Mouse (Mus musculus) kidney, embryonic 16.5 days (tissue): ENCODE measurements around the gene Ccr1. TPM values are rescaled to one million over a fixed set of nuclear protein-coding genes. Genes with fewer than 3 reads are reported as not detected.

Source experiments
- ATAC-seq: fragments of 200-750 bp; cut with Nextera tagmentation; 2 replicates; pipeline ENCODE4 v1.8.0; 2017; ENCODE audit warnings: moderate TSS enrichment; ENCODE audit not compliant: low FRiP score, low TSS enrichment
- H3K27ac ChIP-seq: fragments of 300-500 bp; sonication (generic); 2 replicates; pipeline ENCODE4 v1.5.1; 2014; ENCODE audit warnings: low read length
- H3K27me3 ChIP-seq: fragments of 300-500 bp; sonication (generic); 2 replicates; pipeline ENCODE4 v1.6.1; 2014; ENCODE audit warnings: low read length, control low read depth, mixed read lengths; ENCODE audit not compliant: insufficient read depth
- H3K36me3 ChIP-seq: fragments of 300-500 bp; sonication (generic); 2 replicates; pipeline ENCODE4 v1.6.1; 2014; ENCODE audit warnings: low read length, control low read depth, mixed read lengths; ENCODE audit not compliant: insufficient read depth
- H3K4me1 ChIP-seq: fragments of 300-500 bp; sonication (generic); 2 replicates; pipeline ENCODE4 v1.6.1; 2014; ENCODE audit warnings: low read length, control low read depth, mixed read lengths; ENCODE audit not compliant: insufficient read depth
- H3K4me2 ChIP-seq: fragments of 300-500 bp; sonication (generic); replicated peaks from 2 replicates; pipeline ENCODE4 v1.6.1; 2014; ENCODE audit warnings: low read depth, low read length
- H3K4me3 ChIP-seq: fragments of 300-500 bp; sonication (generic); 2 replicates; pipeline ENCODE4 v1.5.1; 2014; ENCODE audit warnings: mild to moderate bottlenecking, low read length
- H3K9ac ChIP-seq: fragments of 300-500 bp; sonication (generic); replicated peaks from 2 replicates; pipeline ENCODE4 v1.6.1; 2014; ENCODE audit warnings: low read length
- H3K9me3 ChIP-seq: fragments of 300-500 bp; sonication (generic); 2 replicates; pipeline ENCODE4 v1.6.1; 2016; ENCODE audit warnings: low read length, control low read depth
- WGBS: fragments of 180-500 bp; shearing (Covaris S2); extraction: QIAGEN DNeasy Blood & Tissue Kit; methylation state at CpG from one replicate; pipeline ENCODE4 v1.1.7; 2014; 5-methylcytosine and 5-hydroxymethylcytosine counted together
- polyA plus RNA-seq: library from polyadenylated mRNA; unstranded; fragments of >200 nt; fragmentation: Nextera tagmentation; extraction: Ambion mirVana; gene quantifications from 2 replicates; pipeline ENCODE4 v1.2.1, GENCODE M21; 2015

Gene Ccr1
- polyA plus RNA-seq, 1 experiment from 2014 or later: 2.5 TPM

GRCm38 (mm10) chr9:123957911-123958413, 10.5 kb downstream of the Ccr1 start:
- Histone ChIP-seq H3K4me1 (no peaks in the 10 kb centered on the region), H3K27ac (no peak overlapping the region), H3K36me3 (no peaks in the 10 kb centered on the region), H3K27me3 (no peaks in the 10 kb centered on the region), H3K9ac (no peak overlapping the region), H3K4me2 (no peak overlapping the region), H3K9me3 (no peaks in the 10 kb centered on the region), H3K4me3 (no peak overlapping the region)
- ATAC-seq: no peak
- 73% methylated on average over 3 of the region's 3 CpGs for WGBS

DNA sequence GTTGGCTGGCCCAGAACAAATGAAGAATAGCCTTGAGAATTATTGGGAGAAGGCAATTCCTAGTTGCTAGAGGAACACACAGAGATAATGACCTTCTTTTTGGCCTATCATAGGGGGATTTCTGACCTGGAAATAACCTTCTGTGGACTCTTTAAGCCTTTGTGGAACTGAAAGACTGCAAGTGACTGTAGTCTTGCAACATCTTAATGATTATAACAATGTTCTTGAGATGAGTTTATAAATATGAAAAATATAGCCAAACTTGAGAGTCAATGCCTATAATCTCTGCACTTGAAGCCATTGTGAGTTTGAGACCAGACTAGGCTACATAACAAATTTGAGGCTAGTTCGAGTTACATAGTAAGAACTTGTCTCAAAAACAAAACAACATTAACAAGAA, 11.6 kb downstream of the Ccr1 start:
- Histone ChIP-seq H3K4me1 (no peaks in the 10 kb centered on the region), H3K9me3 (no peaks in the 10 kb centered on the region), H3K9ac (no peak overlapping the region), H3K36me3 (no peaks in the 10 kb centered on the region), H3K4me3 (no peak overlapping the region), H3K27me3 (no peaks in the 10 kb centered on the region), H3K4me2 (no peak overlapping the region), H3K27ac (no peak overlapping the region)
- WGBS: 64% methylated on average over 1 of the region's 1 CpGs
- ATAC-seq: no peak

DNA sequence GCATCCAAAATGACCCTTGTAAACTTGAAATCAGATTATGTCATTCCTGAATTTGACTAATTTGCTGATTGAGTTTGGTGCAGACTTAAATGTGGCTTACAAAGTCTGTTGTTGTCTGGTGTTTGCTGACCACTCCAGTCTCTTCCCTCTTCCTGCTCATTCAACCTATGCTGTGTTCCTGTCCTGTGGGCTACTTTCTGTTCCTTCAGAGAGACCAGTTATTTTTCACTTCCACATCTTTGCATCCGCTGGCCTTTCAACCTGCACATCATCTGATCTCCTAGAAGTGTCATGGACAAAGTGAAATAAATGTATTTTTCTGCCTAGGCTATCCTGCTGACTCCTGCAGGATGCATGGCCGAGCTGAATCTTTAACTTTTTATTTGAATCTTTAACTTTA, 14.9 kb downstream of the Ccr1 start:
- Histone ChIP-seq H3K4me3 (no peak overlapping the region), H3K27ac (no peak overlapping the region), H3K9ac (no peak overlapping the region), H3K4me1 (no peaks in the 10 kb centered on the region), H3K27me3 (no peaks in the 10 kb centered on the region), H3K36me3 (no peaks in the 10 kb centered on the region), H3K4me2 (no peak overlapping the region), H3K9me3 (no peaks in the 10 kb centered on the region)
- 70% methylated on average over 2 of the region's 2 CpGs for WGBS
- no peak for ATAC-seq

DNA sequence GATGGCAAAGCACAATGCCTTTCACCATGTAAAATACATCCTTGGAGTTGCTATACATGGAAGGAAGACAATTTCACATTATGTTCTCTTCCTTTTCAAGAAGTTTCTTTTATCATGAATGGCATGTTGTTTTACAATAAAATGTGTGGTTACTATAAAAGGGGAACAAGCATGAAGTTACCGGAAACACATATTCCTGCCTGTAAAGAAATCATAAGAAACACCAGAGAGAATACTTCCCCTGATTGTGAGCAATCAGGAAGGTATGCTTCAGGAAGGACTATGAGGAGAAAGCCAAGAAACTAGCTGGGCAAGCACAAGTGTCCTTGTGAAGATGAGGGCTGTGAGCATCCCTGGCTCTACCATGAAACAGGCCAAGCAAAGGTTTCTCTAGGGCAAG, 17.3 kb downstream of the Ccr1 start:
- no peak for ATAC-seq
- Histone ChIP-seq H3K4me2 (no peak overlapping the region), H3K27ac (no peak overlapping the region), H3K9me3 (no peaks in the 10 kb centered on the region), H3K36me3 (no peaks in the 10 kb centered on the region), H3K4me1 (no peaks in the 10 kb centered on the region), H3K4me3 (no peak overlapping the region), H3K27me3 (no peaks in the 10 kb centered on the region), H3K9ac (no peak overlapping the region)
- WGBS: 82% methylated on average over 1 of the region's 1 CpGs

DNA sequence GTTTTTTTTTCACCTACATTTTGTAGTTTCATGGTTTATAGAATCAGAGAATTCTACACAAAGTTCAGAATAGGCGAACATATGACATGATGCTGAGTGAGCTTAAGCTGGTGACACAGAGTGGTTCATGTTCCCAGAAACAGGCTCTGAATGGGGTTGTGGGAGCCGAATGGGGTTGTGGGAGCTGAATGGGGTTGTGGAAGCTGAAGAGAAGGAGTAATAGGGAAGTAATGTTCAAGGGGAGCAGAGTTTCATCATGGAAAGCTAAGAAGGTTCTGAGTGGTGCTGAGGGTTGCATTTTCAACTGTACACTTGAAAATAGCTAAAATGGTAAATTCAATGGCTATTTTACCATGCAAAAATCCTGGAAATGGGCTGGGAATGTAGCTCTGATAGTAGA, 19.1 kb downstream of the Ccr1 start:
- no peak for ATAC-seq
- 93% methylated on average over 2 of the region's 2 CpGs for WGBS
- H3K4me3 ChIP-seq: no peak overlapping the region

DNA sequence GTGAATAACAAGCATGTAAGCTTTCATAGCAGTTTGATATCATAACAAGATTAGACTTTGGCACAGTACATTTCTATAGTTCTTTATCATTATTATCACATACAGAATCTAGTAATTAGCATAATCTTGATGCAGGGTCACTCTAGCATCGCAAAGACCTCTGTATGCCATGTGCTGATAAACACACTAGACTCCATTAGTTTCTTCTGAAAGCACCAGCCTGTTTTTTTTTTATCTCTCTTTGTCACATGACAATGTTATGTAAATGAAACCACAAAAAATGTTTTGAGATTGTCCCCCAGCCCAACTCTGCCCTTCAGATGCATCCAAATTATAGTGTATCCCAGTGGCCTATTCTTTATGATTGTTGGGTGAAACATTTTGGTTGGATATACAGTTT, 20.7 kb downstream of the Ccr1 start:
- no peaks in the 10 kb centered on the region for H3K9me3 ChIP-seq
- H3K4me1 ChIP-seq: no peaks in the 10 kb centered on the region
- no peak overlapping the region for H3K4me2 ChIP-seq
- no peak overlapping the region for H3K9ac ChIP-seq
- H3K36me3 ChIP-seq: no peaks in the 10 kb centered on the region
- ATAC-seq: no peak
- no peak overlapping the region for H3K27ac ChIP-seq
- H3K4me3 ChIP-seq: no peak overlapping the region
- no peaks in the 10 kb centered on the region for H3K27me3 ChIP-seq
- 61% methylated on average over 1 of the region's 1 CpGs for WGBS

More for the DNA sequence above, 19.1 kb downstream of the Ccr1 start:
- Histone ChIP-seq H3K9me3 (no peaks in the 10 kb centered on the region), H3K36me3 (no peaks in the 10 kb centered on the region), H3K27ac (no peak overlapping the region), H3K27me3 (no peaks in the 10 kb centered on the region), H3K4me2 (no peak overlapping the region), H3K9ac (no peak overlapping the region), H3K4me1 (no peaks in the 10 kb centered on the region)

GRCm38 (mm10) chr9:123942025-123942424, 26.5 kb downstream of the Ccr1 start:
- Histone ChIP-seq H3K27me3 (no peaks in the 10 kb centered on the region), H3K36me3 (no peaks in the 10 kb centered on the region), H3K27ac (no peak overlapping the region), H3K9me3 (no peaks in the 10 kb centered on the region), H3K9ac (no peak overlapping the region), H3K4me1 (no peaks in the 10 kb centered on the region), H3K4me2 (no peak overlapping the region), H3K4me3 (no peak overlapping the region)
- no peak for ATAC-seq
- 92% methylated on average over 3 of the region's 3 CpGs for WGBS

- Histone ChIP-seq H3K9ac (no peak overlapping the region), H3K36me3 (no peaks in the 10 kb centered on the region), H3K4me3 (no peak overlapping the region), H3K4me2 (no peak overlapping the region), H3K9me3 (no peaks in the 10 kb centered on the region), H3K27me3 (no peaks in the 10 kb centered on the region), H3K27ac (no peak overlapping the region), H3K4me1 (no peaks in the 10 kb centered on the region)
- WGBS: 76% methylated on average over 2 of the region's 2 CpGs
- ATAC-seq: no peak
Measured at GRCm38 (mm10) chr9:123941316-123941715, 27.2 kb downstream of the Ccr1 start.

GRCm38 (mm10) chr9:123940628-123941027, 27.9 kb downstream of the Ccr1 start:
- Histone ChIP-seq H3K4me1 (no peaks in the 10 kb centered on the region), H3K9ac (no peak overlapping the region), H3K36me3 (no peaks in the 10 kb centered on the region), H3K4me3 (no peak overlapping the region), H3K4me2 (no peak overlapping the region), H3K9me3 (no peaks in the 10 kb centered on the region), H3K27ac (no peak overlapping the region), H3K27me3 (no peaks in the 10 kb centered on the region)
- ATAC-seq: no peak

- Histone ChIP-seq H3K27ac (no peak overlapping the region), H3K9ac (no peak overlapping the region), H3K4me3 (no peak overlapping the region), H3K9me3 (no peaks in the 10 kb centered on the region), H3K4me2 (no peak overlapping the region), H3K4me1 (no peaks in the 10 kb centered on the region), H3K27me3 (no peaks in the 10 kb centered on the region), H3K36me3 (no peaks in the 10 kb centered on the region)
- WGBS: 67% methylated on average over 1 of the region's 1 CpGs
- ATAC-seq: no peak
Measured at GRCm38 (mm10) chr9:123940168-123940567, 28.3 kb downstream of the Ccr1 start.

GRCm38 (mm10) chr9:123937989-123938388, 30.5 kb downstream of the Ccr1 start:
- no peaks in the 10 kb centered on the region for H3K4me1 ChIP-seq
- H3K4me3 ChIP-seq: no peak overlapping the region
- H3K9ac ChIP-seq: no peak overlapping the region
- ATAC-seq: no peak
- 93% methylated on average over 2 of the region's 2 CpGs for WGBS
- H3K27ac ChIP-seq: no peak overlapping the region
- no peaks in the 10 kb centered on the region for H3K36me3 ChIP-seq
- no peak overlapping the region for H3K4me2 ChIP-seq
- H3K9me3 ChIP-seq: no peaks in the 10 kb centered on the region
- H3K27me3 ChIP-seq: no peaks in the 10 kb centered on the region
